Mouse (Mus musculus): ENCODE data around the gene Kbtbd7.

The Kbtbd7 gene

GRCm38 (mm10) chr14:79425979-79426729, at the start of gene Kbtbd7:
Kbtbd7 (plus strand) TSS chr14:79426511.
- DNase-seq, result peak; percentile 90 to 93

DNA sequence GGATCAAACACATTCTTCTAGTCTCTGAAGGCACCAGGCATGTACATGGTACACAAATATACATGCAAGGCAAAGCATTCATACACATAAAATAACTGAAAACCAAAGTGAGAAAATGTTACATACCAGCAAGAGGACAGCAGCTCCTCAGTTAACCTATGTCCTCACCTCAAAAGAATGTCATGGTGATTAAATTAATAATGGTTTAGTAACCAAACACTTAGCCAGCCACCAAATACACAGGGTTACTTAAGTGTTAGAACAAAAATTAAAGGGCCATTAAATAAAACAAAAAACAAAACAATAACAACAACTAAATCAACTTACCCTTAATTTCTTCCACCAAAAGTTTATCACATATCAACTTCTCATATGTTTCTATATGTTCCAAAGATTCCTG, 49.3 kb upstream of the Kbtbd7 start:
- no peak for DNase-seq

- DNase-seq, result no peak
Observed at GRCm38 (mm10) chr14:79383120-79383519, 43.2 kb upstream of the Kbtbd7 start.

DNA sequence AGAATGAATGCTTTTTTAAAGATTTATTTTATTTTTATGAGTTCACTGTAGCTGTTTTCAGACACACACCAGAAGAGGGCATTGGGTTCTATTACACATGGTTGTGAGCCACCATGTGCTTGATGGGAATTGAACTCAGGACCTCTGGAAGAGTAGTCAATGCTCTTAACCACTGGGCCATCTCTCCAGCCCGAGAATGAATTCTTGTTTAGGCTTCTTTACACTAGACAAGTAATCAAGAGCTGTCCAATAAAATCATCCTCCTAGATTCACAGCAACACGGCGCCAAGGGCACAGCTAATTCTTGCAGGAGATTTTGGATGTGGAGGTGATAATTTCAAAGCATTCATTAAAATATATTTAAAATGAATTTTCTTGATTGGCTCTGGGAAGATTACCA, 38.0 kb upstream of the Kbtbd7 start:
- no peak for DNase-seq

- peak; percentile 53 to 67 for DNase-seq
Observed at GRCm38 (mm10) chr14:79389438-79390264, 36.7 kb upstream of the Kbtbd7 start.

DNA sequence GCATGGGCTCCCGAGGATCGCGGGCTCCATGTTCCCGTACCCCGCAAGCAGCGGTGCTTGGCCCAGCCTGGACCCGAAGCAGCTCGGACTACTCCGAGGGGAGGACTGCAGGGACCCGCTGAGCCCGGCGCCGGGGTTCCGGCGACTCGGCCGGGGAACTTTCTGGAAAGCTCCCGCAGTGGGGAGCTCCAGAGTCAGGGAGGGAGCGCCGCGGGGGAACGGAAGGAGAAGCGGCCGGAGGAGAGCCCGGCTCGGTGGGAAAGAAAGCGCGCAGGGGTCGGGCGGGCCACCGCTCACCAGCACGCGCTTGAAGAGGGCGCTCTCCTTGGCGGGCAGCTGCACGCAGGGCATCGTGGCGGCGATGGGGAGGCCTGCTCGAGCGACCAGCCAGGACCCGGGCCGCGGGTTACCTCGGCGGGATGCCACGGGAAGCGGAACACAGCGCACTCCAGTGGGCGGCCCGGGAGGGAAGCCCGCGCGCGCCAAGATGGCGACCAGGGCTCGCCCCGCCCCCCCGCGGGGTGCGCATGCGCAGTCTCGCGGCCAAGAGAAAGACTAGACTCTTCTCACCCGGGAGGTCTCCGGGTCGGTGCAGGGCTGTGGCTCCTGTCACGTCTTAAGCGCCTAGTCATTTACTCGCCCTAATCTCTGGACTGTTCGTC, 35.9 kb upstream of the Kbtbd7 start, which contains the start of gene Naa16:
Gene Naa16, minus strand, starts transcription at position 514 of the 662 bp plus-strand sequence.
- peak; percentile 96 to 98 for DNase-seq

DNA sequence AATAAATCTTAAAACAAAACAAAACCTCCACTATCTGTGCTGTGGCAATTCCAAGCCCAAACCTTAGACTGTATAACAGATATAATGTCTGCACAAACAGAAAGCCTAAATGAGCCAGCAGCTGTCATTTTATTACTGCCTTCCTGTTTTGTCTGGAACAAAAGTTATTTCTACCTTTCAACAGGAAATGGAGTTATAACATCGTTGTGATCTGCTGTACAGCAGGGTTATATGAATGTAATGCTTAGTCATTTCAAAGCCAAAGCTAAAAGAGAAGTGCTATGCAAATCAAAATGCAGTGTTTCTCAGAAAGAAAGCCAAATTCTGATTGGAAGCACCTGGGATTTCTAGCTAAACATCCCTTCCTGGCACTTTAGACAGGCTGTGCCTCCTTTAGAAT, 33.0 kb upstream of the Kbtbd7 start:
- DNase-seq, result no peak

DNA sequence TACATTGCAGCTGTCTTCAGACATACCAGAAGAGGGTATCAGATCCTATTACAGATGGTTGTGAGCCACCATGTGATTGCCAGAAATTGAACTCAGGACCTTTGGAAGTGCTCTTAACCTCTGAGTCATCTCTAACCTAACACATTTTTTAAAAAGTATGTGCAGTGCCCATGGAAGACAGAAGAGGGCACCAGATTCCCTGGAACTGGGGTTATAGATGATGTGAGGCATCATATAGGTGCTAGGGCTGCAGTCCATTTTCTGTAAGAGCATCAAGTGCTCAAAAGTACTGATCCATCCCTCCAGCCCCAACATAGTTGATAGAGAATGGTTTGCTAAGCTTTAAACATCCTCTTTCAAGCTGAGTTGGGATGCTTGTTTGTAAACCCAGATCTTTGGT, 31.7 kb upstream of the Kbtbd7 start:
- DNase-seq, result peak in 1 of 2 experiments; percentile 31

- DNase-seq, result peak; percentile 74
Observed at GRCm38 (mm10) chr14:79397321-79398122, 28.8 kb upstream of the Kbtbd7 start, which contains the start of gene Mtrf1. Mtrf1 (plus strand) TSS chr14:79397772.

DNA sequence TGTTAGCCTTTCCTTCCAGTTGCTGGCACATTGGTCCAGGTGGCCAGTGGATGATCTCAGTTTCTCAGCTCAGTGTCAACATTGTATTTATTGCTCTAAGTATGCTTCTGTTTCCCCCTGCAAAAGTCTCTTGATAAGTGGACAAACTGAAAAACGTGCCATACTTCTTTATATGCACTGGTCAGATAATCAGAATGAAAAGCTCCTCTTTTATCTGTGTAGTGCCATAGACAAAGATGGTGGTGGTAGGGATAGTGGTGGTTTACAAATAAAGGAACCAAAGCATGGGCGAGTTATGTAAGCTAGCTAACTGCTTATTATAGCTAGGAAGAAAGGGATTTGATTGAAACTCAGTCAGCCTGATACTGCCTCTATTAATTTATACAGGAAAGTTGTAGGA, 18.7 kb upstream of the Kbtbd7 start:
- DNase-seq, result no peak

GRCm38 (mm10) chr14:79409278-79409830, 17.0 kb upstream of the Kbtbd7 start:
- no peak for DNase-seq

DNA sequence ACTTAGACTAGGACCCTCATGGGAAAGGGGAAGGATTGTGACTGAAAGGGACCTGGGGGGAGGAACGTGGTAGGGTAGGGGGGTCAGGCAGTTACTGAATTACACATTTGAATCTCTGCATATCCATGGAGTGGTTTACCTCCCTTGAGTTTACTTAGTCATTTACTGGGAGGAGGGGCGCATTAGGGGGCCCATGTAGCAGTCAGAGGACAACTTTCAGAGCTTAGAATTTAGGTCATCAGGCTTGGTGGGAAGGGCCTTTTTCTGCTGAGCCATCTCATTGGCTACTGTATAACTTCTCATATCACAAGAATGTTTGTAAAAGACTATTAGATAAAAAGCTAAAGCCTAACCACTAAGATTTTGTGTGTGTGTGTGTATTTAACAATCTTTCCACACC, 15.6 kb upstream of the Kbtbd7 start:
- no peak for DNase-seq

GRCm38 (mm10) chr14:79413121-79413520, 13.2 kb upstream of the Kbtbd7 start:
- no peak for DNase-seq

- DNase-seq, result no peak
Observed at GRCm38 (mm10) chr14:79420083-79420685, 6.1 kb upstream of the Kbtbd7 start.

DNA sequence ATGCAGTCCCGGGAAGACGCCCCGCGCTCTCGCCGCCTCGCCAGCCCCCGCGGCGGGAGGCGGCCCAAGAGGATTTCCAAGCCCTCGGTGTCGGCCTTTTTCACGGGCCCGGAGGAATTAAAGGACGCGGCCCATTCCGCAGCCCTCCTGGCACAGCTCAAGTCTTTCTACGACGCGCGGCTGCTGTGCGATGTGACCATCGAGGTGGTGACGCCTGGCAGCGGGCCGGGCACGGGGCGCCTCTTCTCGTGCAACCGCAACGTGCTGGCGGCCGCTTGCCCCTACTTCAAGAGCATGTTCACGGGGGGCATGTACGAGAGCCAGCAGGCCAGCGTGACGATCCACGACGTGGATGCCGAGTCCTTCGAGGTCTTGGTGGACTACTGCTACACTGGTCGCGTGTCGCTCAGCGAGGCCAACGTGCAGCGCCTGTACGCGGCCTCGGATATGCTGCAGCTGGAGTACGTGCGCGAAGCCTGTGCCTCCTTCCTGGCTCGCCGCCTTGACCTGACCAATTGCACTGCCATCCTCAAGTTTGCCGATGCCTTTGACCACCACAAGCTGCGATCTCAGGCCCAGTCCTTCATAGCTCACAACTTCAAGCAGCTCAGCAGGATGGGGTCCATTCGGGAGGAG, 537 bp downstream of the Kbtbd7 start:
- DNase-seq, result peak in 1 of 2 experiments; percentile 22

GRCm38 (mm10) chr14:79434068-79434467, 7.8 kb downstream of the Kbtbd7 start:
- DNase-seq, result no peak

- DNase-seq, result no peak
Observed at GRCm38 (mm10) chr14:79440655-79441054, 14.3 kb downstream of the Kbtbd7 start.

GRCm38 (mm10) chr14:79441441-79441840, 15.1 kb downstream of the Kbtbd7 start:
- DNase-seq, result no peak

- no peak for DNase-seq
Observed at GRCm38 (mm10) chr14:79444601-79445000, 18.3 kb downstream of the Kbtbd7 start.

DNA sequence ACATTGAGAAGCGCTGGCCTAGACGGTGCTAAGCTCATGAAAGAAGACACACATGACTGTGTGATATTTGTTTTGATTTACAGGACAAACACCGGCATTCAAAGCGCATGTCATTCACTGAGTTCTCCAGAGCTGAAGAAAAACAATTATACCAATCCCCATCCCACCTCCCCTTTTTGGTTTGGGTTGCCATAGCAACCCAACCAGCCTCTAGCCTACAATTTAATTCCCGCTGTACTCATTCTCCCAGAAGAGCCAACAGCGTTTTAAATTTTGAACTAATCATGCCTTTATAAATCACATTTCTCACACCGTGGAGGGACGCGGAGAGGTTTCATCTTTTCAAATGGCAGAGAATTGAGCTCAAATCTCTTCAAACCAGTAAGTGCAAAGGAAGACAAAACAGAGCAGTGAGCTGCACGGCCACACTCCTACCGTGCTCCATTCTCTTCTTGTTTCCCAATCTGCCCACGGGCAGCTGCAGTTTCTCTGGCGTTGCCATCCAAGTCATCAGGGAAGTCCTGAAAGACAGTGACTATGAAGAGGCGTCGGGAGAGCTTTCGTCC, 18.8 kb downstream of the Kbtbd7 start:
- no peak for DNase-seq
